Mouse (Mus musculus) testis, adult 2 months (tissue): ENCODE results near the gene Rhbg.

Source experiments
- CTCF ChIP-seq: fragments of 200-500 bp; IDR thresholded peaks from 2 replicates; pipeline ENCODE4 v1.5.1; 2012; ENCODE audit warnings: low read depth, mild to moderate bottlenecking, inconsistent platforms, low read length, moderate library complexity; ENCODE audit not compliant: control insufficient read depth, insufficient read depth, insufficient replicate concordance
- POLR2A ChIP-seq: fragments of 200-500 bp; IDR thresholded peaks from 2 replicates; pipeline ENCODE4 v1.6.1; 2012; ENCODE audit warnings: low read depth, mild to moderate bottlenecking, inconsistent platforms, low read length, moderate library complexity; ENCODE audit not compliant: control insufficient read depth

GRCm38 (mm10) chr3:88210121-88210520 lies 44.4 kb downstream of the Rhbg start:
- TF ChIP-seq POLR2A: no peak
- TF ChIP-seq CTCF: no peak
